Mouse (Mus musculus) erythroblast, adult 5-6 weeks (primary cell): Measurements from ENCODE around the gene Sox11. TPM values are rescaled to one million over a fixed set of nuclear protein-coding genes. Genes with fewer than 3 reads are reported as not detected.

Experiments
- ATAC-seq: replicated peaks from 2 replicates; pipeline ENCODE4 v1.8.0; 2016; ENCODE audit warnings: moderate number of reproducible peaks, mild to moderate bottlenecking, moderate TSS enrichment, inconsistent platforms; ENCODE audit not compliant: poor library complexity, low FRiP score, severe bottlenecking
- total RNA-seq, 2 experiments: library from RNA; stranded (forward) in 1 of 2; stranded (reverse) in 1 of 2; fragments of 150-400 nt in 1 of 2; fragments of 200-764, 138-1000 nt in 1 of 2; gene quantifications; 2 replicates each; pipeline versions ENCODE4 v1.2.3 to v1.2.4; 2015 to 2017; ENCODE audit warnings: low replicate concordance in 2 of 2

Sox11 gene
- total RNA-seq (2015; ENCODE audit: low replicate concordance): not detected in 2 replicates
- total RNA-seq (2017; ENCODE audit: low replicate concordance): 0.14 TPM in 1 of 2 replicates, not detected in the other

- ATAC-seq: no peak
Observed at GRCm38 (mm10) chr12:27341871-27342690, at the start of gene Sox11. Gene Sox11 (minus strand): TSS chr12:27342574.

- no peak for ATAC-seq
Observed at GRCm38 (mm10) chr12:27391652-27392305, 49.4 kb upstream of the Sox11 start.

DNA sequence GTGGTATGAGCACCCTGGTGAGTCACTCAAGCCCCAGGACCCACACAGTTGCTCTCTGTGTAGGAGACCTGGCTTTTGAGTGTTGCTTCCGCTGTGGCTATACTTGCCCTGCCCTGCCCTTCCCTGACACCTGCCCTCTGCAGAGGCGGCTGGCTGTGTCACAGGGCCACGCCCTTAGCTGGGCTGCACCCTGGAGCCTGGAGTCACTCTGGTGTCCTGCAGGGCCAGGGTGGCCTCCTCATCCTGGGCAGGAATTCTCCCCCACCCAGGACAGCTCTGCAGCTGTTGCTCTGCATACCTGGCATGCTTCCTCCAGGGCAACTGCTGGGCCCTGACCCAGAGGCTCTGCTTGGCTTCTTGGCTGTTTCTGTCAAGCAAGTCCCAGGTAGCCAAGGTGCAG lies 48.1 kb upstream of the Sox11 start:
- ATAC-seq: no peak

- ATAC-seq: no peak
Observed at GRCm38 (mm10) chr12:27389429-27389828, 47.1 kb upstream of the Sox11 start.

- no peak for ATAC-seq
Observed at GRCm38 (mm10) chr12:27372505-27372904, 30.1 kb upstream of the Sox11 start.

DNA sequence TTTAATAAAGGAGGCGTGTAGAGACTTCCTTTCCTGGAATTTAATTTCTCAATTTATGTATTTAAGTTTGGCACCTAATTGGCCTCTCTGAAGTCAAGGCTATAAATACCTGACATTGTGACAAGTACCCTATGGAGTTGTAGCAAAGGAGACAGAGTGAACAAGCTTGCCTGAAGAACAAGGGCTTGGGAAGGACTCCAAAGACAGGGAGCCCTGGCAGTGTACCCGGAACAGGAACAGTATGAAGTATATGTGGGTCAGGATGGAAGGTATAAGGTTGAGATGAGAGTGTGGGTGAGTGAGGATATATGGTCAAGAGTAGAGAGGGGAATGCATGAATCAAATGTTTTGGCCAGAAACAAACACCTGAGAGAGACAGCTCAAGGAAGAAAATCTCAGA lies 28.4 kb upstream of the Sox11 start:
- no peak for ATAC-seq

- ATAC-seq: no peak
Observed at GRCm38 (mm10) chr12:27367476-27367875, 25.1 kb upstream of the Sox11 start.

GRCm38 (mm10) chr12:27363840-27364640 lies 21.7 kb upstream of the Sox11 start:
- ATAC-seq: no peak

DNA sequence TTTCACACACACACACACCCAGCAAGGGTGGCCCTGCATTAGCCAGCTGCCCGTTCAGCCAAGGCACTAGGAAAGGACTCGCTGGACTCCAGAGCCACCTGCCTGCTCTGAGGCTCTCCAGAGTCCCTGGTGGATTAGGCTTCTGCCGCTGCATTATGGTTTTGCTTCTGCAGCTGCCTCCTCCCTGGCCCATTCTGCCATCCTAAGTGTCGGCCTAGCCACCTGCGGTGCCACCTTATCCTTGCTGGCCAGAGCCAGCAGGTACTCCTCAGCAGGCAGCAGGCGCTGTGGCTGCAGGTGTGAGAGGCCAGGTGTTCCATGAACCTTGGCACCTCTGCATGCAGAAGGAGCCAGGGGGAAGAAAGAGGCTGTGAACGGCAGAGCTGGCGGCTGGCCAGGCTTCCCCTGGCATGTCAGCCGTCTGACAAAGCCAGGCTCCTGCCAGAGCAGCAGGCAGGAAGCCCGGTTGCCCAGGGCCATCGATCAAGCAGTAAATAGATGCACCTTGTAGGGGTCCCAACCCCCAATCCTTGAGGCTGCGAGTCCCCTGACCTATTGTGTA lies 14.8 kb upstream of the Sox11 start:
- no peak for ATAC-seq

- ATAC-seq: no peak
Observed at GRCm38 (mm10) chr12:27356571-27356970, 14.2 kb upstream of the Sox11 start.

- no peak for ATAC-seq
Observed at GRCm38 (mm10) chr12:27343606-27344410, 1.4 kb upstream of the Sox11 start.

- ATAC-seq: no peak
Observed at GRCm38 (mm10) chr12:27342691-27343605, 574 bp upstream of the Sox11 start.

DNA sequence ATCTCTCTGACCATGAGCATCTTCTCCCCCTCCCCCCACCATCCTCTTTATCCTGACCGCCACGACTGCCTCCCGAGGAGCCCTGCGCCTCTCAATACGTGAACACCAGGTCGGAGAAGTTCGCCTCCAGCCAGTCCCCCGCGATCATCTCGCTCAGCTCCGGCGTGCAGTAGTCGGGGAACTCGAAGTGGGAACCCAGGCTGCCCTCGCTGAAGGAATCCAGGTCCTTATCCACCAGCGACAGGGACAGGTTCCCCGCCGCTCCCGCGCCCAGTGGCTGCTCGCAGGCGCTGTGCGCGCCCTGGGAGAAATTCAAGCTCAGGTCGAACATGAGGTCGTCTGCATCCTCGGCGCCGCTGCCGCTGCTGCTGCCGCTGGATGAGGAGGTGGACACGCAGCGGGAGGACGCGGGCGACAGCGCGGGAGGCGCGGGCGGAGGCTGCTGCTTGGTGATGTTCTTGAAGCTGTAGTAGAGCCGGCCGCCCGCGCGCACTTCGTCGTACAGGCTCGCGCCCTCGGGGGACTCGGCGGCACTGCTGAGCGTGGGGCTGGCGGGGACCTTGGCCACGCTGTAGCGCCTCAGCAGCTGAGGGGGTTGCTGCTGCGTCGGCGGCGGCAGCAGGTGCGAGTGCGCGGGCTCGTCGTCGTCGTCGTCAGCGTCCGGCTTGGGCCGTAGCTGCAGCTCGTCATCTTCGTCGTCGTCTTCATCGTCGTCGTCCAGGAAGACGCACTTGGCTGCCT lies 1.1 kb downstream of the Sox11 start:
- no peak for ATAC-seq

DNA sequence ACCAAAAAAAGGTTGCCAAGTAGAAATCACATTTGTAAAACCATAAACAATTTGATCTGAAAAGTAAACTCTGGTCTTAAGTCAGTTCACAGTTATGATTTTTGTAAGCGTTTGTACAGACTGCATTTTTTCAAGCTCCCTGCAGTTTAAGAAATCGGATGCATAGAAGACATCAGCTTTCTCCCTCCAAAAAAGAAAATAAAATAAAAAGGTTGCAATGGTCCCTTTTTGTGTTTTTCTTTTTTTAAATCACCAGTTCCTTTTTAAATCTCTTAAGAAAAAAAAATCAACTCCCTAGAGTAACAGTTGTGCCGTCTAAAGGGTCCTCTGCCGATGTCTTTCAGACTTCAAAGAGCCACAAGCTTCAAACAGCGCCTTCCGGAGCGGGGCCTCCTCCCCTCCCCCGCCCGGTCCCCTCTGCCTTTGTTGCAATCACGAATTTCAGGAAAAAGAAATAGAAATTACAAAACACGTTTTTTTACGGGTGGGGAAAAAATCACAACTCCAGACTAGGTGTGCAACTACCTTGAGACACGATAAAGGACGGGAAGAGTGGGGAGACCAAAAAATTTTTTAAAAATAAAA lies 1.8 kb downstream of the Sox11 start:
- ATAC-seq: no peak

GRCm38 (mm10) chr12:27339171-27339751 lies 3.1 kb downstream of the Sox11 start:
- ATAC-seq: no peak

- no peak for ATAC-seq
Observed at GRCm38 (mm10) chr12:27338721-27339170, 3.6 kb downstream of the Sox11 start.

GRCm38 (mm10) chr12:27338116-27338515 lies 4.3 kb downstream of the Sox11 start:
- no peak for ATAC-seq
